Mouse (Mus musculus): Measurements from ENCODE around the gene Ckap2. TPM values are rescaled to one million over a fixed set of nuclear protein-coding genes. Genes with fewer than 3 reads are reported as not detected.

Ckap2 gene
- 30.2 and 31.2 TPM in 2 replicates for polyA plus RNA-seq (2015; fragmentation: Nextera tagmentation; extraction: Ambion mirVana)

DNA sequence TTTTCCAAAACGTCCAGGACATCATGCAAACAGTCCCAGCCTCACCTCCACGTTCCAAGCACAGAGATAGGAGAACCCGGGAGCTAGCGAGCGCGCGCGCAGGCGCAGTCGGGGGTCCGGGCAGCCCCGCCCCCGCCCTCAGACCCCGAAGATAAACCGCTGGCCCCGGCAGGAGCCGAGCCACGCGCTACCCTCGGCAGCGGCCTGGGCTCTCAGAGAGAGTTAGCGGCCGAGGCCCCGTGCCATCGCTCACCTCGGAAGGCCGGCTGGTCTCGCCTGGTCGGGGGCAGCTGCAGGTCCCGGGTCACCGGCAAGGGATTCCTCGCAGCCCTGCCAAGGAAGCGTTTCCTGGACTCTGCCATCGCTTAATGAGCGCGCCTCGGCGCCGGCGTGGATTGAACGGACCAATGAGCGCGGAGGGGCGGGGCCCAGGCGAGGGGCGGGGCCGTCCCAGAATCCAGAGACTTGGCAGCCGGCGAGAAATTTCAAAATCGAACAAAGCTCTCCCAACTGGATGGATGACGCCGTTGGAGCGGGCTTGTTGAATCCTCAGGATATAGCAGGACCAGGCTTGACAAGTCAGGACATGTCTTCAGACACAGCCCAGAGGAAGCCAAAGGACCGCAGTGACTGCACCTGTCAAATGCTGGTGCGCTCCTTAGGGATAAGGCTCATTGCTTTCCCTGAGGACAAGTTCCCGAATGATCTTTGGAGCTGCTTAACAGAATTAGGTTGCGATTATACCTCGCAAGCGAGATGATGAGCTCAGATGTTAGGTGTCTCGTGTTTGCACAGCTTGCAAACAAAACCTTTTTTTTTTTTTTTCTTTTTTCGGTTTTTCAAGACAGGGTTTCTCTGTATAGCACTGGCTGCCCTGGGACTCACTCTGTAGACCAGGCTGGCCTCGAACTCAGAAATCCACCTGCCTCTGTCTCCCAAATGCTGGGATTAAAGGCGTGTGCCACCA, at the start of gene Ckap2:
Gene Ckap2 (minus strand): TSS at position 389 of the 967 bp plus-strand sequence.
- WGBS = 3% methylated on average over 63 of the region's 63 CpGs
- H3K36me3 ChIP-seq = no peaks in the 10 kb centered on the region
- H3K4me2 ChIP-seq = peak within 1 kb of the TSS; percentile 82
- peak within 1 kb of the TSS; percentile 97 for H3K4me3 ChIP-seq
- ATAC-seq (replicated peaks; ENCODE audit: insufficient number of reproducible peaks, insufficient read depth, low FRiP score, low read depth) = peak; percentile 97
- no peaks in the 10 kb centered on the region for H3K27me3 ChIP-seq
- H3K9me3 ChIP-seq (replicated peaks) = no peaks in the 10 kb centered on the region
- peak within 1 kb of the TSS; percentile 90 for H3K27ac ChIP-seq
- H3K9ac ChIP-seq = peak within 1 kb of the TSS; percentile 78
- H3K4me1 ChIP-seq (replicated peaks) = peaks cover 17% of the 10 kb centered on the region

DNA sequence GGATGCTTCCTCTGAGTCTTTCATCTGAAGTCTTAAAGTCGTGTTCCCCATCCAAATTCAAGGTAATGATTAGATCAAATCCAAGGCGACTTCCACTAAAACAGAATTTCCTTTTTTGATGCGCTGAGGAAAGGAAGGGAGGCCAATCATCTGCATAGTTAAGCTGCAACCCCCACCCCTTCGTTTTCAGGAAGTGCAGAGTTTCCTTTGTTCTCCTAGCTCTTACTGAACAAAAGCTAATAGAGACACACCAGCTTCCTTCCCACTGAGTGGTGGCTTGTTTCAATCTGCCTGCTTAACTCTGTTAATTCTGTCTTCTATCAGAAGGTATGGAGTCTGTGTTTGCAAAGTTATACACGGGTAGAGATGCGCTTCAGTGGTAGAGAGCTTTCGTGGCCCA, 43.0 kb upstream of the Ckap2 start:
- no peaks in the 10 kb centered on the region; the same call in 1 of the 2 replicates for H3K36me3 ChIP-seq
- H3K27me3 ChIP-seq = no peaks in the 10 kb centered on the region
- peak overlapping the region; percentile 92 for H3K4me2 ChIP-seq
- 0 out of 2 replicates have a peak overlapping the region, but pooled peaks have one; percentile 3 for H3K9ac ChIP-seq
- H3K4me3 ChIP-seq = peak overlapping the region; percentile 63
- peaks cover 8% of the 10 kb centered on the region for H3K4me1 ChIP-seq (replicated peaks)
- H3K9me3 ChIP-seq (replicated peaks) = no peaks in the 10 kb centered on the region
- peak overlapping the region; percentile 67 for H3K27ac ChIP-seq
- ATAC-seq (replicated peaks; ENCODE audit: insufficient number of reproducible peaks, insufficient read depth, low FRiP score, low read depth) = 0 out of 2 replicates have a peak, but pooled peaks have one; percentile 23
- 45% methylated on average over 7 of the region's 7 CpGs for WGBS

DNA sequence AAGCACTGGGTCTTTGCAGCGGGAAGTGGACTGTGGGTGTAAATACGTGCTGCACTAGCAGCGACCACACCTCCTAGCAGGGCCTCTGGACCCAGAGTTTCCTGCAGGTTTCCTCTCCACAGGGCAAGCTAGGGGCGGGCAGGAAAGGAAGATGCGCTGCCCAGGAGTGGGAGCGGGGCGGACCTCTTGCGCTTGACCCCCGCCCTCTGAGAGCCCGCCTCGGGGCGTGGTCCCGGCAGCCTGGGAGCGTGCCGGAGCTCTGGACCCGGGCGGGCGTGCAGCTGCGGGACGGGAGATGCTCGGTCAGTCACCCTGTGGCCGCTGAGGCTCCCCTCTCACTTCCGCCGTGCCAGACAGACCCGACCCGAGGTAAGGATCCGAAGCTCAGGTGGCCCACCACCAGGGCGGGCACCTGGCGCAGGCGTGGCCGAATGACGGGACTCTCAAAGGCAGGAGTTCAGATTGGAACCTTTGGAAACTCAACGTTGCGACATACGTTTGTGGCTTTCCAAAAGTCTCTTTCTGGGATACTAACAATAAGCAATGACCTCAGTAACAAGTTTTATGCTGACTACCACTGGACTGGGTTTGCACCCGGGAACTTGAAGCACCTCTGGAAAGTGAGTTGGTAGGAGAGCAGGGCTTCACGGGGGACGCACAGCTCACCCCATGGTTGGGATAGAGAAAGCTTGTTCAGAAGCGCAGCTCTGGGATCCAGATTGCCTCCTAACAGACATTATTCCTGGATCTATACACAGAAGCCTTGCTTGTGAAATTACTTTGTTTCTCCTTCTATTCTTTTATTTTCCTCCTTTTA, 41.6 kb upstream of the Ckap2 start, which contains the start of gene Thsd1:
Gene Thsd1 (plus strand): TSS at position 253 of the 817 bp plus-strand sequence.
- peak within 1 kb of the TSS; percentile 63 for H3K27ac ChIP-seq
- peak within 1 kb of the TSS; percentile 63 for H3K4me3 ChIP-seq
- H3K4me2 ChIP-seq = peak within 1 kb of the TSS; percentile 92
- peak within 1 kb of the TSS; percentile 54 for H3K9ac ChIP-seq
- ATAC-seq (replicated peaks; ENCODE audit: insufficient number of reproducible peaks, insufficient read depth, low FRiP score, low read depth) = peak; percentile 87
- H3K27me3 ChIP-seq = no peaks in the 10 kb centered on the region
- H3K9me3 ChIP-seq (replicated peaks) = no peaks in the 10 kb centered on the region
- peaks cover 8% of the 10 kb centered on the region for H3K4me1 ChIP-seq (replicated peaks)
- H3K36me3 ChIP-seq = peaks cover 6% of the 10 kb centered on the region; the same call in 1 of the 2 replicates
- under 1% methylated on average over 39 of the region's 39 CpGs for WGBS

- H3K4me1 ChIP-seq (replicated peaks) = peaks cover 8% of the 10 kb centered on the region
- no peaks in the 10 kb centered on the region for H3K9me3 ChIP-seq (replicated peaks)
- H3K9ac ChIP-seq = no peak overlapping the region
- no peak overlapping the region for H3K4me3 ChIP-seq
- peaks cover 9% of the 10 kb centered on the region; the same call in 1 of the 2 replicates for H3K36me3 ChIP-seq
- WGBS = 53% methylated on average over 8 of the region's 8 CpGs
- ATAC-seq (replicated peaks; ENCODE audit: insufficient number of reproducible peaks, insufficient read depth, low FRiP score, low read depth) = no peak
- peak overlapping the region; percentile 63 for H3K27ac ChIP-seq
- H3K27me3 ChIP-seq = no peaks in the 10 kb centered on the region
- peak overlapping the region; percentile 92 for H3K4me2 ChIP-seq
These were observed 40.7 kb upstream of the Ckap2 start for GRCm38 (mm10) chr8:22226361-22226760.

- ATAC-seq (replicated peaks; ENCODE audit: insufficient number of reproducible peaks, insufficient read depth, low FRiP score, low read depth) = no peak
- no peaks in the 10 kb centered on the region for H3K4me1 ChIP-seq (replicated peaks)
- 85% methylated on average over 10 of the region's 10 CpGs for WGBS
- H3K9ac ChIP-seq = no peak overlapping the region
- H3K27me3 ChIP-seq = no peaks in the 10 kb centered on the region
- H3K4me2 ChIP-seq = no peak overlapping the region
- no peak overlapping the region for H3K27ac ChIP-seq
- no peaks in the 10 kb centered on the region for H3K9me3 ChIP-seq (replicated peaks)
- peaks cover 66% of the 10 kb centered on the region for H3K36me3 ChIP-seq
- H3K4me3 ChIP-seq = no peak overlapping the region
These were observed 29.2 kb upstream of the Ckap2 start for GRCm38 (mm10) chr8:22214826-22215225.

DNA sequence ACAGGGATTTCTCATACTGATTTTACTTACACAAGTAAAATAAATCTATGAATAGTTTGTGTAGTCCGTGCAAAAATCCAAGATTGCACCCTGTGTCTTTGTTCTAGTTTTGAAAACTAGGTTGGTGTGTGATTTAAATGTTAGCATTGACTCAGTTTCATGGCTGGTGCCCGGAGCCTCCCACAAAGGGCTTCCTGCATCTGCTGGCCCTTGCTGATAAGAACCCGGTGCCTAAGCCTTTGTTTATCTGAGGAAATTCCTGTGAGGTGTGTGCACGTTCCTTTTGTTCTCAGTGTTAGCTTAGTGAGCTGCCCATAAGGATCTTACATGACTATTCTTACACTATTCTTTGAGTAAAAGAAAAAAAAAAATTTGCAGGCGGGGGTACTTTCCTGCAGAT, 23.4 kb upstream of the Ckap2 start:
- peaks cover 26% of the 10 kb centered on the region for H3K36me3 ChIP-seq
- H3K27ac ChIP-seq = peak overlapping the region; percentile 47
- H3K4me3 ChIP-seq = no peak overlapping the region
- H3K9me3 ChIP-seq (replicated peaks) = no peaks in the 10 kb centered on the region
- no peak overlapping the region for H3K9ac ChIP-seq
- peak; percentile 77; the same call in 1 of the 2 replicates for ATAC-seq (replicated peaks; ENCODE audit: insufficient number of reproducible peaks, insufficient read depth, low FRiP score, low read depth)
- peaks cover 13% of the 10 kb centered on the region for H3K4me1 ChIP-seq (replicated peaks)
- WGBS = 19% methylated on average over 5 of the region's 5 CpGs
- no peak overlapping the region for H3K4me2 ChIP-seq
- no peaks in the 10 kb centered on the region for H3K27me3 ChIP-seq

- no peak for ATAC-seq (replicated peaks; ENCODE audit: insufficient number of reproducible peaks, insufficient read depth, low FRiP score, low read depth)
- Histone ChIP-seq H3K36me3 (peaks cover 25% of the 10 kb centered on the region), H3K27me3 (no peaks in the 10 kb centered on the region), H3K9me3 (replicated peaks) (no peaks in the 10 kb centered on the region), H3K9ac (no peak overlapping the region), H3K27ac (peak overlapping the region; percentile 6), H3K4me3 (no peak overlapping the region), H3K4me1 (replicated peaks) (peaks cover 13% of the 10 kb centered on the region), H3K4me2 (no peak overlapping the region)
- WGBS = 68% methylated on average over 4 of the region's 4 CpGs
These were observed 21.9 kb upstream of the Ckap2 start for GRCm38 (mm10) chr8:22207535-22207934.

GRCm38 (mm10) chr8:22199481-22199880, 13.9 kb upstream of the Ckap2 start:
- H3K9ac ChIP-seq = no peak overlapping the region
- no peaks in the 10 kb centered on the region for H3K9me3 ChIP-seq (replicated peaks)
- H3K36me3 ChIP-seq = peaks cover 24% of the 10 kb centered on the region
- 97% methylated on average over 8 of the region's 8 CpGs for WGBS
- ATAC-seq (replicated peaks; ENCODE audit: insufficient number of reproducible peaks, insufficient read depth, low FRiP score, low read depth) = no peak
- no peak overlapping the region for H3K4me2 ChIP-seq
- H3K27ac ChIP-seq = no peak overlapping the region
- peaks cover 3% of the 10 kb centered on the region for H3K4me1 ChIP-seq (replicated peaks)
- no peaks in the 10 kb centered on the region for H3K27me3 ChIP-seq
- no peak overlapping the region for H3K4me3 ChIP-seq

- H3K9ac ChIP-seq = no peak overlapping the region
- ATAC-seq (replicated peaks; ENCODE audit: insufficient number of reproducible peaks, insufficient read depth, low FRiP score, low read depth) = no peak
- 81% methylated on average over 6 of the region's 6 CpGs for WGBS
- H3K4me3 ChIP-seq = no peak overlapping the region
- H3K27ac ChIP-seq = no peak overlapping the region
- H3K27me3 ChIP-seq = no peaks in the 10 kb centered on the region
- peaks cover 19% of the 10 kb centered on the region for H3K36me3 ChIP-seq
- H3K4me1 ChIP-seq (replicated peaks) = peaks cover 11% of the 10 kb centered on the region
- H3K4me2 ChIP-seq = no peak overlapping the region
- no peaks in the 10 kb centered on the region for H3K9me3 ChIP-seq (replicated peaks)
These were observed 12.3 kb upstream of the Ckap2 start for GRCm38 (mm10) chr8:22197914-22198313.

DNA sequence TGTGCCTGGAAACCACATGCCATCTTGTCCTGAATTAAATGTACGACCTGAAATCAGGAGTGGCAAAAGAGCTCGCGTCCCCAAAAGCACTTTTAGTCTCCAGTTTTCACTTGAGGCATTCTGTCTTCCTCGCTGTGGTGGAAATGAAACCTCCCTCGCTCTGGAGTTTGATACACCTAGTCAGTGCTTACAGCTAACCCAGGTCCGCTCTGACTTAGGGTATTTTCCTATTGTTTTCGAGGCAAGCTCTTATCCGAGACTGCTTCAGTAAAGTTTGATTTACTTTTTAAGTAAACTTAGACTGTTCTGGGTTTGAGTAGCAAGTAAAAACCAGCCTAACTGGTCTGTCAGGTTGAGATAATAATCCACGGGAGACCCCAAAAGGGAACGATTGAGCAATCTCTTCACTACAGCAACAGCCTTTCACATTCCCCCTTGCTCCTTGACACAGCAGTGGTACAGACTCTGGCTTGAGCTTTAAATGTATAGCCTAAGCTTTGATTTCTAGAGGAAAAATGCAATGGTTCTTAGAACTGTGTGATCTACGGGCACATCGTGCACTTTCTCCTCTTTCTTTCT, 7.9 kb upstream of the Ckap2 start:
- 13% methylated on average over 12 of the region's 12 CpGs for WGBS
- ATAC-seq (replicated peaks; ENCODE audit: insufficient number of reproducible peaks, insufficient read depth, low FRiP score, low read depth) = 0 out of 2 replicates have a peak, but pooled peaks have one; percentile 29

More for the DNA sequence above, 7.9 kb upstream of the Ckap2 start:
- peak overlapping the region; percentile 100 for H3K27ac ChIP-seq
- no peaks in the 10 kb centered on the region for H3K36me3 ChIP-seq
- H3K9ac ChIP-seq = peak overlapping the region; percentile 97
- peak overlapping the region; percentile 68 for H3K4me2 ChIP-seq
- H3K27me3 ChIP-seq = no peaks in the 10 kb centered on the region
- peak overlapping the region; percentile 92 for H3K4me3 ChIP-seq
- no peaks in the 10 kb centered on the region for H3K9me3 ChIP-seq (replicated peaks)
- peaks cover 11% of the 10 kb centered on the region for H3K4me1 ChIP-seq (replicated peaks)
